Mouse (Mus musculus) G1E (cell line): ENCODE data around the gene Slc6a14.

Experiments
- CTCF ChIP-seq: IDR thresholded peaks from 2 replicates; pipeline ENCODE4 v1.5.1; 2012; ENCODE audit warnings: low read depth, low read length, inconsistent platforms, mixed read lengths
- TAL1 ChIP-seq: conservative IDR thresholded peaks from 2 replicates; pipeline ENCODE4 v1.6.1; 2012; ENCODE audit warnings: low read depth, low read length, inconsistent platforms, mixed read lengths

DNA sequence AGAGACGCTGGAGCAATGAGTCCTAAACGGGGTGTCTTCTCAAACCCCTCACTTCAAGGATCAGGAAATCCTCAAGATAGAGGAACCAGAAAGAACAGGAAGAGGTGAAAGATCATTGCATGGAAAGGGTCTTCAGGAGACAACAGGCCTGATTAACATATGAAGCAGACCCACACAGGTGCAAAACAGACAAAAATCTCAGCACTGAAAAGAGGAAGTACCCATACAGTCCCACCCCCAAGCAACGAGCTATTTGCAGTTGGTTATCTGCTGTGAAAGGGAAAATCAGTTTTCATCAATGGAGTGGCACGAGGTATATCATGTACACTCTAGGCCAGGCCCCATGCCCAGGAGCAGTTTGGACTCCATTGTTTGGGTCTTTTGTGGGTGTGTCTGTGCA, 13.1 kb upstream of the Slc6a14 start:
- no peak for TF ChIP-seq CTCF
- no peak for TF ChIP-seq TAL1
